Mouse (Mus musculus) intestine, postnatal 0 days (tissue): ENCODE results near the gene Lrrc51. TPM values are rescaled to one million over a fixed set of nuclear protein-coding genes. Genes with fewer than 3 reads are reported as not detected.

Experiments used
- ATAC-seq: fragments of 200-750 bp; cut with Nextera tagmentation; 2 replicates; pipeline ENCODE4 v1.8.0; 2017; ENCODE audit warnings: mild to moderate bottlenecking, moderate TSS enrichment, moderate library complexity
- H3K27ac ChIP-seq: fragments of 300-500 bp; sonication (generic); 2 replicates; pipeline ENCODE4 v1.5.1; 2014; ENCODE audit warnings: mild to moderate bottlenecking, low read depth, low read length, moderate library complexity
- H3K27me3 ChIP-seq: fragments of 300-500 bp; sonication (generic); replicated peaks from 2 replicates; pipeline ENCODE4 v1.6.1; 2014; ENCODE audit warnings: low read length, mixed read lengths; ENCODE audit not compliant: control insufficient read depth, insufficient read depth
- H3K36me3 ChIP-seq: fragments of 300-500 bp; sonication (generic); 2 replicates; pipeline ENCODE4 v1.6.1; 2014; ENCODE audit warnings: mild to moderate bottlenecking, moderate library complexity; ENCODE audit not compliant: control insufficient read depth, insufficient read depth
- H3K4me1 ChIP-seq: fragments of 300-500 bp; sonication (generic); replicated peaks from 2 replicates; pipeline ENCODE4 v1.6.1; 2014; ENCODE audit warnings: antibody characterized with exemption, low read length, mixed read lengths; ENCODE audit not compliant: control insufficient read depth, insufficient read depth
- H3K4me2 ChIP-seq: fragments of 300-500 bp; sonication (generic); replicated peaks from 2 replicates; pipeline ENCODE4 v1.6.1; 2014; ENCODE audit warnings: low read depth, mild to moderate bottlenecking, moderate library complexity
- H3K4me3 ChIP-seq: fragments of 300-500 bp; sonication (generic); 2 replicates; pipeline ENCODE4 v1.5.1; 2014; ENCODE audit warnings: low read depth, low read length
- H3K9ac ChIP-seq: fragments of 300-500 bp; sonication (generic); 2 replicates; pipeline ENCODE4 v1.6.1; 2014; ENCODE audit warnings: mild to moderate bottlenecking, low read depth, low read length
- H3K9me3 ChIP-seq: fragments of 300-500 bp; sonication (generic); 2 replicates; pipeline ENCODE4 v1.6.1; 2016; ENCODE audit warnings: mixed run types; ENCODE audit not compliant: control insufficient read depth
- CTCF ChIP-seq: sonication (generic); IDR thresholded peaks from 2 replicates; pipeline ENCODE4 v1.5.1; 2016; ENCODE audit warnings: low read depth, mild to moderate bottlenecking, control low read depth, antibody characterized with exemption, moderate library complexity
- WGBS: fragments of 180-500 bp; shearing (Covaris S2); extraction: QIAGEN DNeasy Blood & Tissue Kit; methylation state at CpG from one replicate; pipeline ENCODE4 v1.1.7; 2014; 5-methylcytosine and 5-hydroxymethylcytosine counted together
- polyA plus RNA-seq: library from polyadenylated mRNA; unstranded; fragments of >200 nt; fragmentation: Nextera tagmentation; extraction: Ambion mirVana; gene quantifications from 2 replicates; pipeline ENCODE4 v1.2.1, GENCODE M21; 2015

Gene Lrrc51
- polyA plus RNA-seq, 1 experiment from 2014 or later = 3.6 TPM

GRCm38 (mm10) chr7:101908367-101908766 lies 25.3 kb downstream of the Lrrc51 start:
- Histone ChIP-seq H3K36me3 (peaks cover 36% of the 10 kb centered on the region), H3K9ac (no peak overlapping the region)
- 36% methylated on average over 4 of the region's 4 CpGs for WGBS

GRCm38 (mm10) chr7:101906696-101907095 lies 27.0 kb downstream of the Lrrc51 start:
- ATAC-seq = no peak
- 50% methylated on average over 8 of the region's 8 CpGs for WGBS
- Histone ChIP-seq H3K9me3 (no peaks in the 10 kb centered on the region), H3K4me1 (no peaks in the 10 kb centered on the region; the same call in none of the 2 replicates), H3K36me3 (peaks cover 19% of the 10 kb centered on the region), H3K27ac (peak overlapping the region; percentile 97), H3K4me2 (peak overlapping the region; percentile 73), H3K4me3 (peak overlapping the region; percentile 86), H3K9ac (peak overlapping the region; percentile 92), H3K27me3 (no peaks in the 10 kb centered on the region)
- no peak for TF ChIP-seq CTCF

More at GRCm38 (mm10) chr7:101908367-101908766, 25.3 kb downstream of the Lrrc51 start:
- Histone ChIP-seq H3K27me3 (no peaks in the 10 kb centered on the region), H3K4me1 (no peaks in the 10 kb centered on the region; the same call in none of the 2 replicates), H3K9me3 (no peaks in the 10 kb centered on the region), H3K4me2 (peak overlapping the region; percentile 43), H3K27ac (peak overlapping the region; percentile 57; the same call in 1 of the 2 replicates), H3K4me3 (no peak overlapping the region)
- 0 out of 2 replicates have a peak, but pooled peaks have one; percentile 12 for TF ChIP-seq CTCF
- ATAC-seq = no peak

GRCm38 (mm10) chr7:101906287-101906681 lies 27.4 kb downstream of the Lrrc51 start, which contains the start of gene Tomt:
Gene Tomt, minus strand, starts transcription at chr7:101906359.
- WGBS = 8% methylated on average over 11 of the region's 11 CpGs
- peak within 1 kb of the TSS; percentile 86 for H3K4me3 ChIP-seq
- peak within 1 kb of the TSS; percentile 73 for H3K4me2 ChIP-seq
- no peak for ATAC-seq
- H3K4me1 ChIP-seq = no peaks in the 10 kb centered on the region; the same call in none of the 2 replicates
- H3K36me3 ChIP-seq = peaks cover 16% of the 10 kb centered on the region
- H3K27ac ChIP-seq = peak within 1 kb of the TSS; percentile 97
- no peak for TF ChIP-seq CTCF
- peak within 1 kb of the TSS; percentile 92 for H3K9ac ChIP-seq
- no peaks in the 10 kb centered on the region for H3K9me3 ChIP-seq
- no peaks in the 10 kb centered on the region for H3K27me3 ChIP-seq

GRCm38 (mm10) chr7:101905561-101906286 lies 28.0 kb downstream of the Lrrc51 start, which contains the start of gene Lamtor1:
Gene Lamtor1, plus strand, starts transcription at chr7:101905904.
- H3K27me3 ChIP-seq = no peaks in the 10 kb centered on the region
- no peaks in the 10 kb centered on the region; the same call in none of the 2 replicates for H3K4me1 ChIP-seq
- peak within 1 kb of the TSS; percentile 86 for H3K4me3 ChIP-seq
- H3K27ac ChIP-seq = peak within 1 kb of the TSS; percentile 97
- H3K36me3 ChIP-seq = peaks cover 10% of the 10 kb centered on the region
- peak within 1 kb of the TSS; percentile 73 for H3K4me2 ChIP-seq
- no peak; the same call in 1 of the 2 replicates for TF ChIP-seq CTCF
- ATAC-seq = peak; percentile 98
- no peaks in the 10 kb centered on the region for H3K9me3 ChIP-seq
- peak within 1 kb of the TSS; percentile 92 for H3K9ac ChIP-seq
- WGBS = 0% methylated on average over 57 of the region's 61 CpGs

GRCm38 (mm10) chr7:101902846-101903245 lies 30.8 kb downstream of the Lrrc51 start:
- Histone ChIP-seq H3K4me2 (no peak overlapping the region), H3K4me3 (no peak overlapping the region), H3K27ac (no peak overlapping the region), H3K36me3 (no peaks in the 10 kb centered on the region; the same call in 1 of the 2 replicates), H3K27me3 (no peaks in the 10 kb centered on the region), H3K9ac (no peak overlapping the region), H3K9me3 (no peaks in the 10 kb centered on the region), H3K4me1 (no peaks in the 10 kb centered on the region; the same call in none of the 2 replicates)
- ATAC-seq = no peak
- TF ChIP-seq CTCF = peak; percentile 47

- Histone ChIP-seq H3K27me3 (no peaks in the 10 kb centered on the region), H3K27ac (no peak overlapping the region), H3K4me1 (no peaks in the 10 kb centered on the region; the same call in none of the 2 replicates), H3K9ac (no peak overlapping the region), H3K4me3 (no peak overlapping the region), H3K4me2 (no peak overlapping the region), H3K36me3 (no peaks in the 10 kb centered on the region; the same call in 1 of the 2 replicates), H3K9me3 (no peaks in the 10 kb centered on the region)
- ATAC-seq = no peak
- TF ChIP-seq CTCF = no peak
- WGBS = 91% methylated on average over 10 of the region's 10 CpGs
Observed at GRCm38 (mm10) chr7:101901969-101902368, 31.7 kb downstream of the Lrrc51 start.
